Mouse (Mus musculus) MEL (cell line): Measurements from ENCODE around the gene Dop1b. TPM values are rescaled to one million over a fixed set of nuclear protein-coding genes. Genes with fewer than 3 reads are reported as not detected.

ENCODE experiments used
- DNase-seq: peaks from one replicate; pipeline ENCODE4 v3.0.0; 2011; ENCODE audit warnings: low read depth, low spot score
- H3K27ac ChIP-seq: 2 replicates; pipeline ENCODE4 v1.5.1; 2012; ENCODE audit warnings: low read depth, mild to moderate bottlenecking, control low read depth, low read length, moderate library complexity; ENCODE audit not compliant: control insufficient read depth
- H3K27me3 ChIP-seq, 2 experiments: fragments of 150-350 bp in 1 of 2; sonication (generic) in 1 of 2; 2 replicates each; pipeline ENCODE4 v1.6.1; 2012; ENCODE audit warnings: low read length in 2 of 2, mild to moderate bottlenecking in 2 of 2, improper control_type of control experiment in 1 of 2, moderate library complexity in 1 of 2; ENCODE audit not compliant: insufficient read depth in 2 of 2, control insufficient read depth in 1 of 2
- H3K36me3 ChIP-seq, 2 experiments: 2 replicates each; pipeline ENCODE4 v1.6.1; 2012 to 2014; ENCODE audit warnings: low read length in 2 of 2, improper control_type of control experiment in 1 of 2, inconsistent platforms in 1 of 2, mild to moderate bottlenecking in 1 of 2; ENCODE audit not compliant: insufficient read depth in 2 of 2, control insufficient read depth in 1 of 2
- H3K4me1 ChIP-seq, 2 experiments: fragments of 150-350 bp in 1 of 2; sonication (generic) in 1 of 2; 2 replicates each; pipeline ENCODE4 v1.6.1; 2012; ENCODE audit warnings: low read length in 2 of 2, improper control_type of control experiment in 1 of 2, mild to moderate bottlenecking in 1 of 2; ENCODE audit not compliant: insufficient read depth in 2 of 2, control insufficient read depth in 1 of 2
- H3K4me3 ChIP-seq, 2 experiments: fragments of 150-350 bp in 1 of 2; sonication (generic) in 1 of 2; 2 replicates each; pipeline ENCODE4 v1.5.1; 2012; ENCODE audit warnings: low read depth in 2 of 2, low read length in 2 of 2, mild to moderate bottlenecking in 2 of 2, moderate library complexity in 2 of 2, control low read depth in 1 of 2, improper control_type of control experiment in 1 of 2; ENCODE audit not compliant: control insufficient read depth in 1 of 2, insufficient read depth in 1 of 2
- H3K79me2 ChIP-seq: 2 replicates; pipeline ENCODE4 v1.6.1; 2012; ENCODE audit warnings: mild to moderate bottlenecking, low read length, moderate library complexity; ENCODE audit not compliant: control insufficient read depth, poor library complexity, insufficient read depth
- H3K9ac ChIP-seq: 2 replicates; pipeline ENCODE4 v1.6.1; 2012; ENCODE audit warnings: low read depth, mild to moderate bottlenecking, control low read depth, low read length, moderate library complexity; ENCODE audit not compliant: control insufficient read depth, poor library complexity, severe bottlenecking
- H3K9me3 ChIP-seq: fragments of 150-350 bp; sonication (generic); replicated peaks from 2 replicates; pipeline ENCODE4 v1.6.1; 2012; ENCODE audit warnings: mild to moderate bottlenecking, low read length, improper control_type of control experiment, moderate library complexity; ENCODE audit not compliant: insufficient read depth
- BHLHE40 ChIP-seq: IDR thresholded peaks from 2 replicates; pipeline ENCODE4 v1.6.1; 2012; ENCODE audit warnings: low read depth, mild to moderate bottlenecking, inconsistent platforms, low read length, improper control_type of control experiment, borderline replicate concordance
- CHD2 ChIP-seq: IDR thresholded peaks from 2 replicates; pipeline ENCODE4 v1.6.1; 2011; ENCODE audit warnings: low read length, improper control_type of control experiment
- E2F4 ChIP-seq: IDR thresholded peaks from 2 replicates; pipeline ENCODE4 v1.6.1; 2011; ENCODE audit warnings: low read depth, low read length, improper control_type of control experiment, borderline replicate concordance
- ELF1 ChIP-seq: IDR thresholded peaks from 2 replicates; pipeline ENCODE4 v1.6.1; 2014; ENCODE audit warnings: low read depth, mild to moderate bottlenecking, inconsistent platforms, low read length, improper control_type of control experiment, moderate library complexity
- GATA1 ChIP-seq: IDR thresholded peaks from 2 replicates; pipeline ENCODE4 v1.6.1; 2011; ENCODE audit warnings: low read depth, low read length, improper control_type of control experiment
- MAZ ChIP-seq: IDR thresholded peaks from 2 replicates; pipeline ENCODE4 v1.6.1; 2012; ENCODE audit warnings: low read depth, mild to moderate bottlenecking, inconsistent platforms, low read length, improper control_type of control experiment
- MXI1 ChIP-seq: IDR thresholded peaks from 2 replicates; pipeline ENCODE4 v1.6.1; 2011; ENCODE audit warnings: mild to moderate bottlenecking, low read depth, low read length, improper control_type of control experiment
- POLR2A ChIP-seq, 2 experiments: IDR thresholded peaks; 2 replicates each; pipeline ENCODE4 v1.6.1; 2011 to 2012; ENCODE audit warnings: low read length in 2 of 2, mild to moderate bottlenecking in 2 of 2, control low read depth in 1 of 2, improper control_type of control experiment in 1 of 2, low read depth in 1 of 2, moderate library complexity in 1 of 2; ENCODE audit not compliant: control insufficient read depth in 1 of 2, insufficient read depth in 1 of 2, poor library complexity in 1 of 2
- POLR2AphosphoS2 ChIP-seq: IDR thresholded peaks from 2 replicates; pipeline ENCODE4 v1.6.1; 2011; ENCODE audit warnings: low read length, improper control_type of control experiment
- TAL1 ChIP-seq: IDR thresholded peaks from 2 replicates; pipeline ENCODE4 v1.6.1; 2012; ENCODE audit warnings: mild to moderate bottlenecking, inconsistent platforms, low read length, moderate library complexity, mixed read lengths
- UBTF ChIP-seq: IDR thresholded peaks from 2 replicates; pipeline ENCODE4 v1.6.1; 2012; ENCODE audit warnings: low read depth, mild to moderate bottlenecking, inconsistent platforms, low read length, improper control_type of control experiment, moderate library complexity, borderline replicate concordance; ENCODE audit not compliant: insufficient read depth
- USF1 ChIP-seq: IDR thresholded peaks from 2 replicates; pipeline ENCODE4 v1.6.1; 2014; ENCODE audit warnings: low read depth, mild to moderate bottlenecking, inconsistent platforms, low read length, improper control_type of control experiment, moderate library complexity
- ZMIZ1 ChIP-seq: IDR thresholded peaks from 2 replicates; pipeline ENCODE4 v1.6.1; 2012; ENCODE audit warnings: low read depth, mild to moderate bottlenecking, inconsistent platforms, low read length, improper control_type of control experiment, moderate library complexity
- polyA plus RNA-seq, 2 experiments: library from polyadenylated mRNA; stranded (reverse) in 1 of 2; unstranded in 1 of 2; fragments of >175 nt in 1 of 2; fragments of >200 nt in 1 of 2; gene quantifications; 2 replicates each; pipeline versions ENCODE4 v1.2.1 to v1.2.4; 2012; ENCODE audit warnings: low replicate concordance in 2 of 2, low read depth in 1 of 2; ENCODE audit not compliant: insufficient read length in 2 of 2, insufficient read depth in 1 of 2, missing spikeins in 1 of 2
- total RNA-seq: library from RNA; depleted of rRNA; stranded (reverse); fragments of 300-350 nt; gene quantifications from 2 replicates; pipeline ENCODE4 v1.2.3, GENCODE M21; 2012

The Dop1b gene
- total and polyA plus RNA-seq, 3 experiments, result 5.8 to 11.3 TPM; not detected in 1

DNA sequence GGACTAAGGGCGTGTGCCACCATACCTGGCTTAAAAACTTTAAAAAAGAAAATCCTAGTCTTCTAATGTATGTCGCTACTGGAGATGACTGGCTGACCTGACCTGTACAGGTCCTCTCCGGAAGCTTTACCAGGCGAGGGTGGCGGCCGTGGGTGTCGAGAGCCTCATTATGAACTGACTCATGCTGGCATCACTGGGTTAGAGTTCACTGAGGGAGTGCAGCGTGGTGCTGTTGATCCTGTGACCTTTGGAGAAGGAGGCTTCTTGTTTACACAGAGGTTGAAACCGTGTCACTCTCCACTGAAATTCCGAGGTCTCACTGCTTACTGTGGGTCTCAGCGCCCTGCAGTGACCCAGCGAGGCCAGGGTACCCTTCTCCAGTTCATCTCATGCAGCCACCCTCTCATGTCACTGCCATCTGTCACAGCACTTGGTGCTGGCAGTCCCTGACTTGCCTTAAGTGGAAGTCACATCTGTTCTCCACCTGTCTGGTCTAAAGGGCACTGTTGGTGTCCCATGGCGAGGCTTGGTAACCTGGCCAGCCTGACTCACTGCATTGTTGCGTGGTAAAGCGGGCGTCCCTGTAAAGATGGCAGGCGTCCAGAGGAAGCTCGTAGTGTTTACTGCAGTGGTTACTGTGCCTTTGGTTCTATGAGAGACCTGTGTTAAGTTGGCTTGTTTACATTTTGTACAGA is 21.3 kb downstream of the Dop1b start:
- no peak for DNase-seq

DNA sequence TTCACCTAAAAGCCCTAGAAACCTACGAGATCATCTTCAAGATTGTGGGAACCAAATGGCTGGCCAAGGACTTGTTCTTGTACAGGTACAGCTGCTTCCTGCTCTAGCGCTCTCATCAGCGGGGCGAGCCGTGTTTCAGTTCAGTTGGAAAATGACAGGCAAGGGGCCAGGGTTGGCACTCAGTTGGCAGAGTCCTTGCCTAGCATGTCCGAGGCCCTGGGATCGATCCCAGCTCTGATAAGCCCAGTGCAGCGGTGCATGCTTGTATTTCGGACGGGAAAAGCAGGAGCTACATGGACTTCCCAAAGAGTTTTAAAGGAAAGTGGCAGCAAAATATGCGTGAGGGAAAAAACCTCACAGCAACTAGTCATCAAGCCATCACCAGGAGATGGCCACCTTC is 27.5 kb downstream of the Dop1b start:
- Histone ChIP-seq H3K36me3 (peaks cover 0 to 3% of the 10 kb centered on the region in 2 experiments; a peak in 2 of 4 replicates), H3K27ac (no peak overlapping the region), H3K4me1 (peaks cover 5 to 7% of the 10 kb centered on the region in 2 experiments; a peak in 3 of 4 replicates), H3K79me2 (no peaks in the 10 kb centered on the region), H3K27me3 (no peaks in the 10 kb centered on the region), H3K9me3 (no peaks in the 10 kb centered on the region), H3K9ac (no peak overlapping the region), H3K4me3 (no peak overlapping the region)
- no peak for DNase-seq
- TF ChIP-seq GATA1 (no peak), MXI1 (no peak), ELF1 (no peak), TAL1 (no peak)

More for the DNA sequence above, 21.3 kb downstream of the Dop1b start:
- TF ChIP-seq UBTF, result no peak
- no peak for TF ChIP-seq POLR2A (IDR thresholded peaks at IDR 0.05; ENCODE audit: control insufficient read depth in 1 of 2, insufficient read depth in 1 of 2, low read depth in 1 of 2, low read length in 2 of 2, poor library complexity in 1 of 2)
- Histone ChIP-seq H3K36me3 (no peaks in the 10 kb centered on the region), H3K27ac (no peak overlapping the region), H3K9ac (no peak overlapping the region), H3K4me3 (no peak overlapping the region), H3K9me3 (no peaks in the 10 kb centered on the region), H3K4me1 (no peaks in the 10 kb centered on the region), H3K27me3 (no peaks in the 10 kb centered on the region), H3K79me2 (no peaks in the 10 kb centered on the region)

- Histone ChIP-seq H3K4me3 (no peak overlapping the region), H3K79me2 (no peaks in the 10 kb centered on the region), H3K36me3 (peaks cover 0 to 9% of the 10 kb centered on the region in 2 experiments; a peak in 2 of 4 replicates), H3K9me3 (no peaks in the 10 kb centered on the region), H3K9ac (no peak overlapping the region), H3K27me3 (no peaks in the 10 kb centered on the region), H3K27ac (no peak overlapping the region), H3K4me1 (peaks cover 10 to 20% of the 10 kb centered on the region in 2 experiments)
- TF ChIP-seq USF1, result no peak
- TF ChIP-seq E2F4, result no peak
- TF ChIP-seq BHLHE40, result no peak
- no peak for TF ChIP-seq TAL1
- no peak for TF ChIP-seq MAZ
- no peak for TF ChIP-seq POLR2AphosphoS2
- TF ChIP-seq ZMIZ1, result no peak
- no peak for TF ChIP-seq CHD2
- no peak for TF ChIP-seq ELF1
- no peak for DNase-seq
Observed at GRCm38 (mm10) chr16:93742903-93743302, 31.2 kb downstream of the Dop1b start.
